14 mouse cellular contexts compared by ENCODE assay signal in the genomic region with DNA sequence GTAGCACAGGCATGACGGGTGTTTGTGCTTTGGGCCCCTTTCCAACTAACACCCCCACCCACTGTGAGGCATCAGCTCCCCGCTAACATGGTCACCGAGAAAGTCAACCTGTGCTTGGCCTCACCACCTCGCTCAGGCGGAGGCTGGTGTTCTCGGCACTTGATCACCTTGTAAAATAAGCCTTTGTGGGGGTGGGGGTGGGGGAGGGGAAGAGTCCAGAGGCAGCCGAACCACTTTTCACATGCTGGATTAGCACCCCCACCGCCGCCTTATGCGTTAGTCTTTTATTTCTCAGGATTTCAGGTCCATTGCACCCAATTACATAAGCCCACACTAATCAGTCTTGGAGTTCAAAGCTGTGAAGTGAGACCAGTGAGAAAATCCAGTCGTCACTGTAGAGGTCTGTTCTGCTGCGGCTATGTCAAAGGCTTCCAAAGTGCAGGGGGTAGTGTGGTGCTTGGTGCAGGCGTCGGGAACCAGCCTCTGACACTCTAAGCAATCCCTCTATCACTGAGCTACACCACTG. TPM values are rescaled to one million over a fixed set of nuclear protein-coding genes. Genes with fewer than 3 reads are reported as not detected.
DNase-seq lines count a peak whose midpoint lies in the region; ATAC-seq and TF ChIP-seq lines count a peak whose summit lies in the region.
"Had no signal": no experiment of that assay in that cellular context is flagged by ENCODE, and none has a peak within 500 bp of the region (broad histone marks: within the 10 kb centered on the region; RNA-seq: fewer than 3 reads in every experiment).

No protein-coding gene starts in this region.

- peaks cover 17% of the 10 kb centered on the region for H3K4me1 ChIP-seq in heart, embryonic 10.5 days
- H3K4me1 ChIP-seq in heart, adult 2 months (ENCODE audit: control insufficient read depth, insufficient read depth, low read length), result peaks cover 3% of the 10 kb centered on the region; the same call in 1 of the 2 replicates
- H3K4me1 ChIP-seq in spleen, adult 2 months (ENCODE audit: control insufficient read depth, insufficient read depth, insufficient read length), result peaks cover 14% of the 10 kb centered on the region; the same call in 1 of the 2 replicates
- peaks cover 36% of the 10 kb centered on the region for H3K4me1 ChIP-seq in limb, embryonic 12.5 days (replicated peaks)

- TF ChIP-seq POLR2A in heart, adult 2 months (IDR thresholded peaks at IDR 0.05; ENCODE audit: insufficient read depth, low read depth, low read length), result no peak
- TF ChIP-seq POLR2A in spleen, adult 2 months (IDR thresholded peaks at IDR 0.05; ENCODE audit: low read depth, low read length), result no peak

- no peaks in the 10 kb centered on the region for H3K9me3 ChIP-seq in heart, embryonic 10.5 days
- H3K9me3 ChIP-seq in limb, embryonic 12.5 days, result no peaks in the 10 kb centered on the region
- H3K9me3 ChIP-seq: megakaryocyte, embryonic 14.5 days had no signal

- peak overlapping the region; percentile 16; the same call in 1 of the 2 replicates for H3K27ac ChIP-seq in heart, embryonic 10.5 days
- no peak overlapping the region for H3K27ac ChIP-seq in heart, adult 2 months
- H3K27ac ChIP-seq in spleen, adult 2 months (ENCODE audit: insufficient read depth, low read length), result peak overlapping the region; percentile 12
- H3K27ac ChIP-seq in limb, embryonic 12.5 days, result 0 out of 2 replicates have a peak overlapping the region, but pooled peaks have one; percentile 1

- H3K27me3 ChIP-seq in heart, embryonic 10.5 days (ENCODE audit: insufficient read depth, poor library complexity, severe bottlenecking), result 0 out of 2 replicates have a peak, but pooled peaks cover 12% of the 10 kb centered on the region
- no peaks in the 10 kb centered on the region for H3K27me3 ChIP-seq in heart, adult 2 months (ENCODE audit: control insufficient read depth, insufficient read depth, low read length)
- H3K27me3 ChIP-seq in spleen, adult 2 months (ENCODE audit: control insufficient read depth, insufficient read depth, low read length), result no peaks in the 10 kb centered on the region
- peaks cover 15% of the 10 kb centered on the region for H3K27me3 ChIP-seq in limb, embryonic 12.5 days
- H3K27me3 ChIP-seq: CH12.LX had no signal

- no peak for TF ChIP-seq EP300 in heart, adult 2 months (IDR thresholded peaks at IDR 0.05; ENCODE audit: insufficient read depth, low read depth, low read length)

- TF ChIP-seq CTCF in heart, adult 2 months (IDR thresholded peaks at IDR 0.05), result no peak
- TF ChIP-seq CTCF in spleen, adult 2 months (IDR thresholded peaks at IDR 0.05; ENCODE audit: extremely low read depth, insufficient read depth, insufficient read length, insufficient replicate concordance), result no peak

- no peaks in the 10 kb centered on the region for H3K79me2 ChIP-seq in heart, adult 2 months (replicated peaks; ENCODE audit: control insufficient read depth, insufficient read depth, low read length)

- no peak for DNase-seq in heart, embryonic 10.5 days (ENCODE audit: low spot score)
- no peak for DNase-seq in heart, adult 2 months
- peak in 1 of 2 experiments; percentile 27 for DNase-seq in spleen, adult 2 months (ENCODE audit: low read depth in 1 of 2, low spot score in 2 of 2)
- DNase-seq in spleen, adult 12 weeks (ENCODE audit: low spot score), result no peak
- peak; percentile 13 for DNase-seq in retina, postnatal 7 days (ENCODE audit: low read depth, low spot score)
- no peak for DNase-seq in urinary bladder, postnatal 14 days (ENCODE audit: low spot score)
- DNase-seq: adrenal gland, adult 8-10 months; gastrocnemius, postnatal 36 days; layer of hippocampus, postnatal 36 days had no signal

- H3K4me3 ChIP-seq in heart, embryonic 10.5 days, result no peak overlapping the region
- no peak overlapping the region for H3K4me3 ChIP-seq in heart, adult 2 months
- no peak overlapping the region for H3K4me3 ChIP-seq in spleen, adult 2 months (ENCODE audit: extremely low read depth, insufficient read depth, insufficient read length)
- 0 out of 2 replicates have a peak overlapping the region, but pooled peaks have one; percentile 3 for H3K4me3 ChIP-seq in limb, embryonic 12.5 days (replicated peaks)
- H3K4me3 ChIP-seq: megakaryocyte, embryonic 14.5 days had no signal

- 0 out of 2 replicates have a peak, but pooled peaks cover 6% of the 10 kb centered on the region for H3K36me3 ChIP-seq in heart, embryonic 10.5 days
- no peaks in the 10 kb centered on the region for H3K36me3 ChIP-seq in heart, adult 2 months (ENCODE audit: control insufficient read depth, insufficient read depth, low read length)
- H3K36me3 ChIP-seq in spleen, adult 2 months (ENCODE audit: control insufficient read depth, insufficient read depth, low read length), result peaks cover 29% of the 10 kb centered on the region
- no peaks in the 10 kb centered on the region; the same call in 1 of the 2 replicates for H3K36me3 ChIP-seq in limb, embryonic 12.5 days

- peak overlapping the region; percentile 42 for H3K4me2 ChIP-seq in limb, embryonic 12.5 days

- intact Hi-C loops in heart, adult 2 months (cut with DNase I), result no loop called here

- peak; percentile 76 for ATAC-seq in limb, embryonic 12.5 days (ENCODE audit: insufficient number of reproducible peaks, insufficient read depth, low FRiP score, low TSS enrichment, low read depth)
- no peak for ATAC-seq in cerebellum, adult (ENCODE audit: insufficient number of reproducible peaks, low FRiP score, low TSS enrichment)

- 35% methylated on average over 14 of the region's 14 CpGs for WGBS in heart, embryonic 10.5 days
- 67% methylated on average over 14 of the region's 14 CpGs for WGBS in heart, adult 2 months
- WGBS in spleen, adult 2 months, result 53% methylated on average over 14 of the region's 14 CpGs
- WGBS in limb, embryonic 12.5 days, result 7% methylated on average over 14 of the region's 14 CpGs

- H3K9ac ChIP-seq in heart, adult 2 months (ENCODE audit: low read depth, low read length), result no peak overlapping the region
- no peak overlapping the region for H3K9ac ChIP-seq in limb, embryonic 12.5 days (replicated peaks)

RNA-seq across cellular contexts. Expression of gene Rassf2, which starts 36.4 kb away (rescaled TPM):
- polyA plus RNA-seq in heart, embryonic 10.5 days (2016; fragmentation: Nextera tagmentation; extraction: Ambion mirVana), result 4.7 TPM in 2 replicates
- 10 to 100 TPM in 1 of 2 experiments, 1 to 10 TPM in 1; 6.8 to 11.5 TPM for total RNA-seq in heart, adult 2 months (2021)
- 6.0 and 7.5 TPM in 2 replicates for polyA plus RNA-seq in heart, adult 2 months (2012; rRNA removed)
- polyA plus RNA-seq in spleen, adult 2 months (2012; rRNA removed), result 70.2 and 85.9 TPM in 2 replicates
- 5.3 and 7.8 TPM in 2 replicates for polyA plus RNA-seq in limb, embryonic 12.5 days (2016; fragmentation: Nextera tagmentation; extraction: Ambion mirVana)

RNA-seq across cellular contexts. Expression of gene Prnd, which starts 43.0 kb away (rescaled TPM):
- polyA plus RNA-seq in heart, embryonic 10.5 days (2016; fragmentation: Nextera tagmentation; extraction: Ambion mirVana), result 3.1 and 4.6 TPM in 2 replicates
- 1 to 10 TPM in 1 of 2 experiments, under 1 TPM in 1; 0.65 to 1.2 TPM for total RNA-seq in heart, adult 2 months (2021)
- polyA plus RNA-seq in heart, adult 2 months (2012; rRNA removed), result 3.8 and 9.9 TPM in 2 replicates
- polyA plus RNA-seq in spleen, adult 2 months (2012; rRNA removed), result 1.2 and 1.4 TPM in 2 replicates
- polyA plus RNA-seq in limb, embryonic 12.5 days (2016; fragmentation: Nextera tagmentation; extraction: Ambion mirVana), result 20.3 and 21.6 TPM in 2 replicates
- total RNA-seq: common myeloid progenitor, adult 5-6 weeks had no signal
